Mouse (Mus musculus): Measurements from ENCODE around the gene Gpr179.

GRCm38 (mm10) chr11:97361948-97362648 is 10.2 kb upstream of the Gpr179 start, which contains the start of gene Socs7:
- TF ChIP-seq CTCF (IDR thresholded peaks at IDR 0.05; ENCODE audit: low read depth) (no peak), EP300 (IDR thresholded peaks at IDR 0.05; ENCODE audit: low read depth) (no peak)

All from heart, postnatal 0 days (tissue).